Mouse (Mus musculus) hindbrain, embryonic 14.5 days (tissue): ENCODE results near the gene Pum3. TPM values are rescaled to one million over a fixed set of nuclear protein-coding genes. Genes with fewer than 3 reads are reported as not detected.
"Not testable (repeated sequence)": the region's sequence is repeated elsewhere in the genome, so short reads cannot be mapped to it uniquely, and the experiment has no call there.

Experiments used
- ATAC-seq: fragments of 200-750 bp; cut with Nextera tagmentation; 2 replicates; pipeline ENCODE4 v1.8.0; 2017; ENCODE audit warnings: moderate number of reproducible peaks, mild to moderate bottlenecking, moderate TSS enrichment, moderate library complexity; ENCODE audit not compliant: low FRiP score
- DNase-seq: peaks from one replicate; pipeline ENCODE4 v3.0.0-alpha.2; 2015; ENCODE audit warnings: low spot score
- H3K27ac ChIP-seq: fragments of 300-500 bp; sonication (generic); 2 replicates; pipeline ENCODE4 v1.5.1; 2014; ENCODE audit warnings: mild to moderate bottlenecking, moderate library complexity
- H3K27me3 ChIP-seq: fragments of 300-500 bp; sonication (generic); 2 replicates; pipeline ENCODE4 v1.6.1; 2014; ENCODE audit warnings: mild to moderate bottlenecking, low read length, mixed read lengths; ENCODE audit not compliant: control insufficient read depth, insufficient read depth
- H3K36me3 ChIP-seq: fragments of 300-500 bp; sonication (generic); replicated peaks from 2 replicates; pipeline ENCODE4 v1.6.1; 2014; ENCODE audit not compliant: control insufficient read depth, insufficient read depth
- H3K4me1 ChIP-seq: fragments of 300-500 bp; sonication (generic); replicated peaks from 2 replicates; pipeline ENCODE4 v1.6.1; 2014; ENCODE audit warnings: antibody characterized with exemption, low read length, mixed read lengths; ENCODE audit not compliant: control insufficient read depth, insufficient read depth
- H3K4me2 ChIP-seq: fragments of 300-500 bp; sonication (generic); replicated peaks from 2 replicates; pipeline ENCODE4 v1.6.1; 2014; ENCODE audit warnings: mild to moderate bottlenecking, moderate library complexity
- H3K4me3 ChIP-seq: fragments of 300-500 bp; sonication (generic); replicated peaks from 2 replicates; pipeline ENCODE4 v1.5.1; 2014; ENCODE audit warnings: mild to moderate bottlenecking, low read length
- H3K9ac ChIP-seq: fragments of 300-500 bp; sonication (generic); 2 replicates; pipeline ENCODE4 v1.6.1; 2014
- H3K9me3 ChIP-seq: fragments of 300-500 bp; sonication (generic); 2 replicates; pipeline ENCODE4 v1.6.1; 2016; ENCODE audit warnings: low read length; ENCODE audit not compliant: control insufficient read depth
- WGBS: fragments of 180-500 bp; shearing (Covaris S2); extraction: QIAGEN DNeasy Blood & Tissue Kit; methylation state at CpG from one replicate; pipeline ENCODE4 v1.1.7; 2014; 5-methylcytosine and 5-hydroxymethylcytosine counted together
- polyA plus RNA-seq: library from polyadenylated mRNA; unstranded; fragments of >200 nt; fragmentation: Nextera tagmentation; extraction: Ambion mirVana; gene quantifications from 2 replicates; pipeline ENCODE4 v1.2.1, GENCODE M21; 2014

Pum3 gene
- polyA plus RNA-seq, 1 experiment from 2014 or later = 58.8 TPM

DNA sequence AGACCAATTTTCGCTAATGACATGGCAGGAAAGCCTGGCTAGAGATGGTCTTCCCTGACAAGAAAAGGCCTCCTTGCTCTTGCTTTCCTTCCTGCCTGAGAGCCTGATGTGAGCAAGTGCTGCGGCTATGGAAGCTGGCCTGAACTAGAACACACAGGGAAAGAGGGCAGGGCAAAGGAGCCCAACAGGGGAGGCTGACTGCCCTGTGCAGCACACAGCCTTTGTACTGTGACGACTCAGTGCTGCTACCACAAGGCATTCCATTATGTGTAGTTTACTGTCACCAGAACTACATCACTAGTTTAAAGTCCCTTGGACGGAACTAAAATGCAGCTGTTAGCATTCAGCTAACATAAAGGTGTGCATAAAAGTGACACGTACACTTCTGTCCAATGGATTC is 32.4 kb downstream of the Pum3 start:
- Histone ChIP-seq H3K36me3 (peaks cover 77% of the 10 kb centered on the region), H3K9ac (no peak overlapping the region), H3K4me2 (no peak overlapping the region), H3K9me3 (no peaks in the 10 kb centered on the region), H3K27me3 (no peaks in the 10 kb centered on the region), H3K27ac (no peak overlapping the region), H3K4me3 (no peak overlapping the region), H3K4me1 (no peaks in the 10 kb centered on the region)
- 81% methylated on average over 5 of the region's 5 CpGs for WGBS
- DNase-seq (no peak), ATAC-seq (no peak)

DNA sequence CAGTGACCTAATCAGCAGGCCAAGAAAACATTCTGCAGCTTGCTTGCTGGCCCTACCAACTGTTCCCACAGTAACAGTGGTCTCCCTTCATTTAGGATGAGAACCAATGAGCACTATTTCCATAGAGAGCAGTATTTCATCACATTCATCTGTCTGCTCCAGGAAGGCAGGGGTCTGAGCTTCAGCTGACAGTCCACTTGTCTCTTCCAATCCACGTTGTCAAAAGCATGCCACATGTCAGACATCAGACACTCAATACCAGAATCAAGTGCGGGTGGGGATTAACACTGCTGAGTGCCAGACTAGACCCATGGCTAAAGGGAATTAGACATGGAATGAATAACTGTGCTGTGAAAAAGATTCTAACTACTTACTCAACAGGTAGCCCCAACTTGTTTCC is 32.9 kb downstream of the Pum3 start:
- no peaks in the 10 kb centered on the region for H3K27me3 ChIP-seq
- no peaks in the 10 kb centered on the region for H3K4me1 ChIP-seq
- no peak overlapping the region for H3K4me2 ChIP-seq
- H3K9ac ChIP-seq = no peak overlapping the region
- H3K36me3 ChIP-seq = peaks cover 80% of the 10 kb centered on the region
- H3K4me3 ChIP-seq = no peak overlapping the region
- no peaks in the 10 kb centered on the region for H3K9me3 ChIP-seq
- 77% methylated on average over 2 of the region's 2 CpGs for WGBS
- no peak overlapping the region for H3K27ac ChIP-seq
- ATAC-seq (no peak), DNase-seq (no peak)

DNA sequence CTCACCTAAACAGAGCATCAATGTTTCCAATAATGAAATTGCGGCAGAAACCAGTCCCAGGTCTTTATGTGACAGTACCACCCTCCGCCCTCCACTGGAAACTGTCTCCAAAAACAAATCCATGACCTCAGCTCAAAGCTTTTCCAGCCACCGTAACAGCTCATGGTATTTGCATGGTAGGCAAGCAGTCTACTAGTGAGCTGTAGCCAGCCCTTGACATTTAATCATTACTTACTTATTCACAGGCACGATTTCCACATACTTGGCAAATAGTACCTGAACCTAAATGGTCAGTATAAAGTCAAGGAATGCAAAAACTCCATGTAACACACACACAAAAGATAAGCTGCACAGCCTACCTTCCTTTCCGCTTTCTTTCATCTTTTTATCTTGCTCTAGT is 33.7 kb downstream of the Pum3 start:
- no peaks in the 10 kb centered on the region for H3K4me1 ChIP-seq
- no peaks in the 10 kb centered on the region for H3K27me3 ChIP-seq
- H3K9ac ChIP-seq = no peak overlapping the region
- no peak for ATAC-seq
- no peak overlapping the region for H3K27ac ChIP-seq
- no peak overlapping the region for H3K4me3 ChIP-seq
- WGBS = 89% methylated on average over 5 of the region's 5 CpGs
- no peaks in the 10 kb centered on the region for H3K9me3 ChIP-seq
- no peak overlapping the region for H3K4me2 ChIP-seq
- no peak for DNase-seq
- H3K36me3 ChIP-seq = peaks cover 80% of the 10 kb centered on the region

DNA sequence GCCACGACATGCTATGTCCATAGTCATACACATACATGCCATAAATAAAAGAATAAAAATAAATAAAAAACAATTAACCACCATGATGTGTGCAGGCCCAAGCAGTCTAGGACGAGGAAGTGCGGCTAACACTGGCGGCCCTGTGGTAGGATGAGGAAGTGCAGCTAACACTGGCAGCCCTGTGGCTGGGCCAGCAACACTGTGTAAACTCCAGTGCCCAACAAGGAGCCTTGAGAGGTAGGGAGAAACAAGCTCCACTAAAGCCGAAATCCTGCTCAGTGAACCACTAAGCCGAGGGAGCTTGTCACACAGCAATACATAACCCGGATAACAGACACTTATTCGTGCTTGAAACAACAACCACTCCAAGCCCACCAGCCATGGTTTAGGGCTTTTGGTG is 34.1 kb downstream of the Pum3 start:
- H3K4me2 ChIP-seq = no peak overlapping the region
- H3K4me3 ChIP-seq = no peak overlapping the region
- H3K27me3 ChIP-seq = no peaks in the 10 kb centered on the region
- no peaks in the 10 kb centered on the region for H3K4me1 ChIP-seq
- peaks cover 81% of the 10 kb centered on the region for H3K36me3 ChIP-seq
- H3K9me3 ChIP-seq = no peaks in the 10 kb centered on the region
- DNase-seq = no peak
- WGBS = 92% methylated on average over 8 of the region's 8 CpGs
- H3K9ac ChIP-seq = no peak overlapping the region
- H3K27ac ChIP-seq = no peak overlapping the region
- no peak for ATAC-seq

DNA sequence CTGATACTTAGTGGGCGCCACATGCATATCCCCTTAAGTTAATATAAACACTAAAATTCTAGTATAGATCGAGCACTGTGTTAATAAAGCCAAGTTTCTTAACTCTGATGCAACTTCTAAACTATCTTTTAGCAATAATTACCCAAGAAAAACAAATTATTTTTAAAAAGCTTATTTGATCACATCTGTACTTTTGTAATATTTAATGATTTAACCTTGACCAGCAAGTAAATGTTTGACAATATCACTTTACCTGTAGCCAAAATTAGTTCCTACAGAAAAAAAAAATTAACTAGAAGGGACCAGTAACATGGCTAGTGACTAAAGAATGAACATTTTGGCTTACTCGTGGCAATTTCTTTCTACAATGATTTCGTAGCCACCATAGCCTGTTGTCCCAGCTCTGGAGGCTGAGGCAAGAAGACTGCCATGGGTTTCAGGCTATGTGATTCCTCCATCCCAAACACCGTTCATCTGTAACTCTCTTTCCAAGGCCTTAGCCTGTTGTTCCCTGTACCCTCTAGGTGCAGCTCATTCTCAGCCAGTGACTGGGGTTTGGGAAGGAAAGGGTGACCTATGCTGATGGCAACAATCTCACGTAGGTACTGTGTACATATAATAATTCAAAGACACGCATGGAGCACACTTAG is 35.2 kb downstream of the Pum3 start:
- Histone ChIP-seq H3K27ac (no peak overlapping the region), H3K4me3 (no peak overlapping the region), H3K27me3 (no peaks in the 10 kb centered on the region), H3K36me3 (peaks cover 83% of the 10 kb centered on the region), H3K9ac (no peak overlapping the region), H3K4me2 (no peak overlapping the region), H3K9me3 (no peaks in the 10 kb centered on the region), H3K4me1 (no peaks in the 10 kb centered on the region)
- ATAC-seq (no peak), DNase-seq (no peak)
- 95% methylated on average over 7 of the region's 7 CpGs for WGBS

DNA sequence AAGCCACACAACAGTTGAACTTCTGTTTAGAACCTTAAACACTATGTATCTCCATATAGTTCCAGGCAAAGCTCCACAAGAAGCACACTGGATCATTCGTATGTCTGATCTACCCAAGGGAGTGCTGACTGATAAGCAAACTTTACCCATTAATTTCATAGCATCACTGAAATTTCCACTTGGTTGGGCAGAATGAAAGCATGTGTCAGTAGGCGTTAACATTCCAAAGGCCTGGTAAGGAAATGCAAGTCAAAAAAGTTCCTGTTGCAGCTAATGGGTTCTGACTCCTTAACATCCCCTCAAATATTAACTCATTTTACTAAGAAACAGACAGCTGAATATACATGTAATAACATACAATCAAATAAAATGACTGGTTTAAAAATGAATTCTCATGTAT is 37.2 kb downstream of the Pum3 start:
- no peaks in the 10 kb centered on the region for H3K27me3 ChIP-seq
- no peaks in the 10 kb centered on the region for H3K4me1 ChIP-seq
- peaks cover 82% of the 10 kb centered on the region for H3K36me3 ChIP-seq
- 72% methylated on average over 2 of the region's 2 CpGs for WGBS
- DNase-seq (no peak), ATAC-seq (no peak)
- H3K9ac ChIP-seq = no peak overlapping the region
- H3K4me2 ChIP-seq = no peak overlapping the region
- no peaks in the 10 kb centered on the region for H3K9me3 ChIP-seq
- no peak overlapping the region for H3K27ac ChIP-seq
- no peak overlapping the region for H3K4me3 ChIP-seq

DNA sequence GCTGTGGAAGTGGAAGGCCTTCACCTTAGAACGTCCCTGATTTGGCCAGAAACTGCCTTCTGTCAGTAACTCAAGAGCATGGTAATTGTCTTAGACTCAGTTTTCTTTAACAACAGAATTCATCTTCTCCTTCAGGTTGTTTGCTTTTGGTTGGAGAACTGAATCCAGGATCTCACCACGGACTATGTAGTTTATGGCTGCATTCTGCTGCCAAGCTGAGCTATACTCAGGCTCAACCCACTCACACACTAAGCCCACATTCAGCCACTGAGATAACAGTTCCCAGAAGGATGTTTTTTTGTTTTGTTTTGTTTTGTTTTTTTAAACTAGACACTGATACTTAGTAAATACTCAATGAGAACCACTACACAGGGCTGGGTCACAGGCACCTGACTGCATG is 38.3 kb downstream of the Pum3 start:
- no peaks in the 10 kb centered on the region for H3K9me3 ChIP-seq
- H3K4me2 ChIP-seq = no peak overlapping the region
- H3K4me1 ChIP-seq = no peaks in the 10 kb centered on the region
- DNase-seq = no peak
- no peak for ATAC-seq
- peaks cover 82% of the 10 kb centered on the region for H3K36me3 ChIP-seq
- no peaks in the 10 kb centered on the region for H3K27me3 ChIP-seq
- no peak overlapping the region for H3K27ac ChIP-seq
- H3K4me3 ChIP-seq = no peak overlapping the region
- WGBS = 94% methylated on average over 2 of the region's 2 CpGs
- no peak overlapping the region for H3K9ac ChIP-seq

DNA sequence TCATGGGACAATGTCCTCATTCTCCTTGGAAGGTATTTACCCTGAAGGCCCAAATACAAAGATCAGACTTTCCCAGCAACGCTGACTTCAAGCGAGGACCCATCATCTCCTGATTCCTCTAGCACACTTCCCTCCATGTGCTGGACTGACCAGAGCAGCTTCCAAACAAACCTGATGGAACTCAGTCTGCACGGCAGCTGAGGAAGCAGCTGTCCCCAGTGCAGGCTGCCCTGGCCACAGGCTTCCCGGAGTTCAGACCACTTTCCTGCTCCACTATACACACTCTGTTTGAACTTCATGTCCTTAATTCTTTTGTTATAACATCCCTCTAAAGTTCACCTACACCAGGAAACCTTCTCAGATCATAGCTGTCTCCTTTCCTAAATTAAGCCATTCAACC is 40.1 kb downstream of the Pum3 start:
- ATAC-seq = not testable (repeated sequence)
- H3K36me3 ChIP-seq = peaks cover 75% of the 10 kb centered on the region
- 93% methylated on average over 4 of the region's 4 CpGs for WGBS

DNA sequence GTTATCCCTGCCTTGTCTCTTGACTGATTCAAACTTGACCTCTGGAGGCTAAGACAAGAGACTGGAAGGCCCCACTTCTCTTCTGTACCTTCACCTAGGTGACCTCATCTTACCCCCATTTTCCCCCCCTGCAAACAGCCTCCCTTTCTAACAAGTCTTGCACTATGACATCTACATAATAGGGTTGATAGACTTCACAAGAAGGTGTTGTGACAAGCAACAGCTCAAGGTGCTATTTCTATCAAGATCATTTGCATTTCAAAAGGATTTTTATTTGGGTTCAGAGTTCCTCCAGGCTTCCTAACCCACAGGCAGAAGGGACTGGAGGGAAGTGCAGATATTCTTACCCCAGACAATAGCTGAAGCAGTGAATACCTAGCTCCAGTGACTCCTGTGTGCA is 44.3 kb downstream of the Pum3 start:
- ATAC-seq (no peak), DNase-seq (no peak)
- peaks cover 47% of the 10 kb centered on the region for H3K36me3 ChIP-seq
- H3K27me3 ChIP-seq = no peaks in the 10 kb centered on the region
- H3K4me2 ChIP-seq = no peak overlapping the region
- H3K9ac ChIP-seq = no peak overlapping the region
- no peaks in the 10 kb centered on the region for H3K4me1 ChIP-seq
- no peaks in the 10 kb centered on the region for H3K9me3 ChIP-seq
- H3K4me3 ChIP-seq = no peak overlapping the region
- no peak overlapping the region for H3K27ac ChIP-seq

More for the DNA sequence above, 40.1 kb downstream of the Pum3 start:
- DNase-seq, H3K9me3 ChIP-seq, H3K4me2 ChIP-seq, H3K9ac ChIP-seq, H3K4me3 ChIP-seq, H3K4me1 ChIP-seq, H3K27me3 ChIP-seq, H3K27ac ChIP-seq: not testable (repeated sequence)

DNA sequence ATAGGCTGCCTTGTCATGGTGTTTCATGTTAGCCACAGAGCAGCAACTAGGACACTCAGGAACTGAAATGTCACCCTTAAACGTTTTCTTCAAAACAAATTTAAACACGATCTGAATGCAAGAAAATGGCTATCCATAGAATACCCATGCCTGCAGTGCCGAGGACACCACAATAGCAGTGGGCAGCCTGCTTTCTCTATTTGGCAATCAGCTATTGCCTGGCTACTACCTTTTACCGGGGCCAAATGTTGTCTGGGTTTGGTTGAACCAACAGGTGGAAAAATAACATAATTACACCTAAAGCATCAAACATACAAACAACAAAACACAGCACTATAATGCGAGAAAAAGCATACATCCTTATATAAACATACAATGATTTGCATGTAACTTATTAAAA is 46.4 kb downstream of the Pum3 start:
- WGBS = 90% methylated on average over 5 of the region's 5 CpGs
- no peaks in the 10 kb centered on the region for H3K9me3 ChIP-seq
- H3K4me3 ChIP-seq = no peak overlapping the region
- ATAC-seq (no peak), DNase-seq (no peak)
- H3K27me3 ChIP-seq = no peaks in the 10 kb centered on the region
- no peak overlapping the region for H3K27ac ChIP-seq
- no peak overlapping the region for H3K9ac ChIP-seq
- H3K36me3 ChIP-seq = peaks cover 29% of the 10 kb centered on the region
- H3K4me2 ChIP-seq = no peak overlapping the region
- no peaks in the 10 kb centered on the region for H3K4me1 ChIP-seq
